Mouse (Mus musculus) lung, adult 18-20 months (tissue): ENCODE measurements around the gene Cep85l.
A peak's percentile ranks its signal among the peaks of the same experiment; 100 is the strongest.

Experiments used
- DNase-seq, 2 experiments: peaks; one replicate each; pipeline ENCODE4 v3.0.0; 2022; ENCODE audit warnings: mixed read lengths in 2 of 2

Gene Cep85l

DNA sequence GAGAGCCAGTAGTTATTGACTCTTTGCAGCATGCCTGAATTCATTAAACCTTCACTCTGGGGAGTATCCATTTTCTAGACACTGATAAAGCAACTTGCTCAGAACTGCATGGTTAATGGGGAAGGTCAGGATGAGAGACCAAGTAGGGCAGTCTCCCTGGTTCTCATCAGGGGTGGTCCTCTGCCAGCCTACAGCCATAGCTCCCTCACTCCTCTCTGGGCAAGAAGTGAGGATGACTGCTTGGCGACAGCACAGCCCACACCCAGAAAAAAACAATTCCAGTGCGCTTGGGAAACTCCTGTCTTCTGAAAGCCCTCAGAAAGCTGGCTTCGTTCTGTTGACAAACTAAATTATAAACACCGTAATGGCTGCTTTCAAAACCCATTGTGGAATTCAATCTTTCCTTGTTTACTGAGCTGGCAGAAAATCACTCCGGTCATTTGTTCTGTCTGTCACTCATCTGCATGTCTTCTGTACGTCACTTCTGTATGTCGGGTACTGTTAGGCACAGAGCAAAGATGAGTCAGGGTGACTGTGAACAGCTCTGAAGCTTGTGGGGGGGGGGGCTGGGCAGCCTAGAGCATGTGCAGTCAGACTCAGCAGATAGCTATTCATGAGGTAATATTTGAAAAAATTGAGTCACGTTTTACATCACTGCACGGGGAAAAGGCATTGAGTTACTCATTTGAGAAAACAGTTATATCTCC is 15.3 kb upstream of the Cep85l start:
- DNase-seq = no peak

DNA sequence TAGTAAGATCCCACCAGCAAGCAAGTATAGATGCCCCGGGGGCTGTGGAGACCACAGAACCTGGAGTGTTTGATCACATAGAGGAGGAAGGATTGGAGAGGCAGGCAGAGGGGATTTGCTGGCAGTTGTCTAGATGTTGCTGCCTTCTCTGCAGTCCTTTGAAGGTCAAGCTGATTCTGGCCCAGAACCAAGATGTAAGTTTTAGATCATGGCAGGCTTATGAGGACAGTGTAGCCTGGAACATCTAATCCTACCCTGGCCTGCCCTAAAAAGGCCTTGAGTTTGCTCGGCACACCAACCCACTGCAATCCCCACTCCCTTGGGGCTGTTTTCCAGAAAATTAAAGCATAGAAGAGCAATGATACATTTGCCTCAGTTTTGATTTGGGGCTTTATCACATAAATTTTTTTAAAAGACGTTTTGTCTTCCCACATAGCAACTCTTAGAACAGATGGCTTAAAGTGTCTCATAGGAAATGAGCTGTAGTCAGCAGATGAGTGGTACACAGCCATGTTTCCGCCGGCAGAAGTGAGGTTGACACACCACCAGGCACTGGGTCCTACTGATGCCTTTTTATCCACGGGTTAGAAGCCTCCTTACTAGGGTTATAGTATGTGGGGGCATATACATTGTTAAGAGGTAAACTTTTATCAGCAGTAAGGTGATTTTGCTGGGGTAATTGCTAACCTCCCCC is 8.6 kb upstream of the Cep85l start:
- DNase-seq = no peak

DNA sequence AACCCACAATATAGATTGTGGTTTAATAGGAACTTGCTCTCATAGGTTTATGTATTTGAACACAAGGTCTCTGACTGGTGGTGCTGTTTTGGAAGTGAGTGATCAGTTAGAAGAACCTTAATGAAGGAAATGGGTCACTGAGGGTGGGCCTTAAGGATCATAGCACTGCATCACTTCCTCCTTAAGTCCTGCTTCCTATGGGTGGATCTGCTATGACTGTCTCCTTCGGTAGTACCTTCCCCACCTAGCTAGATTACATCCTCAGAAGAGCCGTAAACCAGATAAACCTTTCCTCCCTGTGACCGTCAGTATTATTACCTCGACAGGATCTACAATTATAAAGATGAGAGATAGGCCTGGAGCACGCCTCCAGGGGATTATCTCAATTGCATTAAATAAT is 5.7 kb upstream of the Cep85l start:
- DNase-seq = no peak

DNA sequence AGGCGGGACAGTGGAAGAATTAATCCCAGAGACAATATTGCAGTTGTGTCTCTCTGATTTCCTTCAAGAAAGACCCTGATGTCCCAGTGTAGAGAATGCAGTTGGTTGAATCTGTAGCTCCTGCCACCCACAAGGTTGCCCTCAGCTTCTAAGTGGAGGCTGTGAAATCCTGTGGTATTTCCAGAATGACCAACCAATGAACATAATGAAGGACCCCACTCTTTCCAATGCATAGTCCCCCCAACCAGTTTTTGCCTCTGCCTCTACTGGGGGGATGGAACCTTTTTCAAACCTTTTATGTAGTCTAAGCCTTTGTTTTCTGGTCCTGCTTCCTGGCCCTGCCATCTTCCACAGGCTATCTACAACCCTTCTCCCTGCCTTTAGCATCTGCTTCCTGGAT is 5.1 kb upstream of the Cep85l start:
- DNase-seq = no peak

DNA sequence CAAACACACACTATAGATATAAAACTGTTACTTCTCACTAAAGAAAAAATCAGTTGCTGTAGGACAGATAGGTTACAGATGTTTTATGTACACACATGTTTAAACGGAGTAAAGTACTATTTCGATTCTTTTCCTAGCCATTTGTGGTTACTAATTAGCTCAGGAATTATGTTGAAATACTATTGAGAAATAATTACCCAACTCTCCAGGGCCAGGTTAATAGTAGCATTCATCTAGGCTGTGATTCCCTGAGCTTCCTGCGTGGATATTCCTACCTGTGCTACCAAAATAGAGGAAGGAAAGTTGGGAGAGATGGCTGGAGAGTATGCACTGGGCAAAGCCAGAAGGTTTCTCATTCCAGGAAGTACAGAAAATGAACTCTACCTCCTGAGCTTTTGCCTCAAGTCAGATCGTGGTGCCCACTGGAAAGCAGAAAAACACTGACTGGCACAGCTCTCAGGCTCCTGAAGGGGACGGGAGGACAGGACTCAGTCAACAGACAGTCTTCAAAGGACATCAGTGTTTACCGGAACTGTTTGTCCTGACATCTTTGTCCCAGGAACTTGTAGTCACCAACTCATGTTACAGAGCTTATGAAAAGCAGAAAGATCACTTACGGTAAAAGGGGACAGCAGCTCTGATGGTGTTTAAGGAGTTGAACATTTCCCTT is 3.1 kb upstream of the Cep85l start:
- DNase-seq = peak in 1 of 2 experiments; percentile 12

DNA sequence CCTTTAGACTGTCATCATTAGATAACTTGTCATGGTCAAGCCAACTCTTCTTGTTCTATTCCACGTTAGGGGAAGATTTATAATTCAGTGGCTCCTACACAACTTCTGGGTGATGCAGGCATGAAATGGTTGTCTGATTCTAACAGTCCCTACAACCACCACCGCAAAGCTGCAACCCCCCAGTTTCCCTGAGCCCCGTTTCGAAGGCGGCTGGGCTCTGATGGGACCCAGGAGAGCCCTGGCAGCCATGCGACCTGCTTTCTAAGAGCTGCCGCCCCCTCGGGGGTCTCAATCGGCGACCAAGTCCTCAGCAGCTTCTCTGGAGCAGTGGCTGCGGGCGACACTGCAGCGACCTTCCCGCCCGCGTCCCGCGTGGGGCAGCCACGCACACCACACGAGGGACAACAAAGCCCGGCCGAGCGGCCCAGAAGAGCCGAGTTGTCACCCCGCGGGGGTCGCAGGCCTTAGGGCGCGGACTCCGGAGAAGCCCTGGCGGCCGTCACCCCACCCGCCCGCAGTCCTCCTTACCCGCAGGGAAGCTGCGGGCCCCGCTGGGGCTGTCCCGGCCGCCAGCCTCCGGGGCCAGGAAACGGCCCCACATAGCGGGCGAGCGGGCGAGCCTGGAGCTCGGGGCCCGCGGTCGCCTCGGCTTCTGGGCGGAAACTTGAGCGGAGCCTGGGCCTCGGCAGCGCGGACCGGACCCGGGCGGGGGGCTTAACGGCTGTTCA is 602 bp downstream of the Cep85l start:
- peak in 1 of 2 experiments; percentile 20 for DNase-seq

DNA sequence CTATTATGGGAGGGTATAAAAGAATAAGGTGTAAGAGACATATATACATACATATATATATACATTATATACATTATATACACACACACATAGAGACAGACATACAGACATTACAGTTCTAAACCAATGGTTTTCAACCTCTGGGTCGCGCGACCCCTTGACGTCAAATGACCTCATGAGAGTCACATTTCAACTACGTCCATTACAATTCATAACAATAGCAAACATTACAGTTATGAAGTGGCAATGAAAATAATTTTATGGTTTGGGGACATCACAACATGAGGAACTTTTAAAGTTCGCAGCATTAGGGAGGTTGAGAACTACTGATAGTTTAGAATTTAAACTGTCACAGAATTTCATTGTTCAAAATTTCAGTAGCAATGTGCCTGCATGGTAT is 1.5 kb downstream of the Cep85l start:
- peak in 1 of 2 experiments; percentile 6 for DNase-seq

DNA sequence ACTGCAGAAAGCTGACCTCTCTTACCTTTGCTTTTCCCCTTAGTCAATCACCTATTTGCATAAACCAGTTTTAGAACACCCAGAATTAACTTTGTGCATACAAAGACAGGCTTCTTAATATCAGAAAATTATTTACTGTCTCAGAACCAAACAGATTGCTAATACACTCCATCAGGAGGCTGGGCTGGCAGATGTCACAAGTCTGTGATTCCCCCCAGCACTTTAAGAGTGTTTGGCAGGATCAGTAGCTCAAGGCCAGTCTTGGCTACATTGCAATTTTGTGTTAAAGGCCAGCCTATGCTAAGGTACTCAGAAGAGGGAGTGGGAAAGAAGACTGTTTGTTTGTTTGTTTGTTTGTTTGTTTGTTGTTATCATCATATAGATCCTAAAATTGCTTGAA is 2.7 kb downstream of the Cep85l start:
- no peak for DNase-seq

DNA sequence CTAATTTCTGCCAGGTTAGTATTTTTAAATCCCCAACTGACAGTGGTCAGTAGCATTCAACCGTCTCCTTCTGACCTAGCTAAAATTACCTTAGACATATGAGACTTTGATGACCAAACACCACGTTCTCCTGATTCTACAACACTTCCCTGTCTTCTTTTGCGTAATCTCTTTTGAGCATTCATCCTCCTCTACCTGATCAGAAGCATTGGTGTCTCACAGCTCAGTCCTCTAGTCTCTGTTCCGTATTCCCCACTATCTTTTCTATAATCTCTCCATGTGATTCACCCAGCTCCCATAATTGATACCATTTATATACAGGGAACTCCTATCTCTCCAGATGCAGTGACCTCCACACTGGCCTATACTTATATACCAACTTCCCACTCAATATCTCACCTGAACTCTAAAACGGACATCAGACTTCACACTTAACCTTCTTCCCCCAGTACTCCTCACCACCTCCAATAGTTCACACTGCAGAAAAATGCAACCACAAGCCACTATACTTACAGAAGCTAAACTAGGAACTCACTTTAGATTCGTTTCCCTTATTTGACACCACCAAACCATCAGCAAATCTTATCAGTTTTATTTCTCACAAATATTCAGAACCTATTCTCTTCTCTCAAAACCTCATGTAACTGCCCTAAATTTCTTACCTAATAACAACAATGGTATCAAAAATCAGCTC is 5.7 kb downstream of the Cep85l start:
- no peak for DNase-seq

DNA sequence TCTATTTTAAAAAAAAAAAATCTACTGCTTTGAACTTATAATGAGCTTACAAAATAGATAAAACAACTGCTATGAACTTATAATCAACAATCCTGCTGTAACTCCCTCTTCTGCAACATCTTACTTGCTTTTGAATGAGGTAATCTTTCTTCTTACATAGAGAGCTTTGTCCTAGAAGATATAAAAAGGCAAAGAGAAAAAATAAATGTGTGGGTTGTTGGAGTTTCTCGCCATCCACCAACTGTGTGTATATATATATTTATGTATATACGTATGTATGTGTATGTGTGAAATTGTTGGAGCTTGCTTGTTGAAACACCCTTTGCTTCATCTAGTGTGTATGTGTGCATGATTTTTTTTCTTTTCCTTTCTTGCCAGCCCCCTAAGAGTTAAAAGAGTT is 12.5 kb downstream of the Cep85l start:
- no peak for DNase-seq

DNA sequence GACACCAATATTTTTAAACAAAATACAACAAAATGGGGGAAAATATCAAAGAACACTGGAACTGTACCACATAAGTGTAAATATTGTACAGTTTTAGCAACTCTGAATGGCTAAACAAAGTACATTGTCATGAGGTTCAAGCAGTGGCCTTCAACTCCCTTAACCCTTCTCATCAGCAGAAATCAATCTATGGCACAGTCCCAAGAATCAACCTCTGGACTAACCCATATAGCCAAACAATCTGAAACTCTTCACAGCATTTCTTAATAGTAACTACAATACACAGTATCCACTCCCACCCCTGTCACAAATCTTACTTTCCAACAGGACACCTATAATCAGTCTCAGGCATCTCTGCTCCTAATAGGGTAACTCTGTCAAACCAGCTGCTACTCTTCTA is 15.4 kb downstream of the Cep85l start:
- no peak for DNase-seq

DNA sequence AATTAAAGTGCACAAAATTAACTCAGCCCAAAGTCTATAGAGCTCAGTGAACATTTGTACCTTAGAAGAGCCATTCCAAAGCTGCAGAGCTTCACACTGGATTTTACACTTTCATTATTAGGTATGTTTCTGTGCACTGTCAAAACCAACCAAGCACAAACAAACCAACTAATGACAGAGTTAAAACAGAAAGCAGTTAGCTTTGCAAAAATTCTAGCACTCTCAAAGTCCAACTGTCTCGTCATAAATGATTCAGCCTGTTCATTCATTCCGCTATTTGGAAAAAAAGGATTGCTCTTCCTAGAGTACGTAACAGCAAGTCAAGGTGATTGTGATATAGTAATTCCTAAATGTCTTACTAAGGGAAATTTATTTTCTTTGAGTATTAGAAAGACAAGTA is 20.7 kb downstream of the Cep85l start:
- DNase-seq = no peak

DNA sequence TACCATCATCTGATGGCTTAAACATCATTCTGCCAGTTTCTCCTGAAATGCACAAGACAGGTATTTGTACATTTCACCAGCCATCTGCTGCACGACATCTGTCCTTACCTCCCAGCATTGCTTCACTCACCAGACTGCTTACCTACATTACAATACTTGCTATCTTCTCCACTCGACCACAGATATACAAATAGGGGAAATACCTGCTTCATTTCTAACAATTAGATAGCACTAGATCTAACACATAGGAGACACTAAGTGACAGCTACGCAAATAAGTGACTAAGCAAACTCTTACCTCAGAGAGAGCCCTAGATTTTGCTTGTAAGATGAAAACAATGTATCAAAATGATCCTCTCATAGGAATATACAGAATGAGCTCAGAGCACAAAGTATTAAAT is 26.1 kb downstream of the Cep85l start:
- no peak for DNase-seq

DNA sequence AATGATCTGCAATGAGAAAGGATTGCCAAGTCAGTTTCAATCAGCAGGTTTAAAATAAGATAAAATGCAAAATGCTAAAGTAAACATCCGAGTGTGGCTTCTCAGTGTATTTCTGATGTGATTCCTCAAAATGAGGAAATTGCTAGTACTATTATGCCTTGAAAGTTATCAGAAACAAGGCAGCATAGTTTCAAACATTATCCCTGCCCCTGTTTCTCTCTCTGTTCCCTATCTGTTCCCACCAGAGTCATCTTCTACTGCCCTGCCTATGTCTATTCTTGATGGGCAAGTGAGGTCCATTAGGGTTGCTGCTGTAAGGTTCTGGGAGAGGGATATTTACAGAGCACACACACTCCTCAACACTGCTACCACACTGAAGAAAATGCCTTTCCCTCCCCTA is 30.5 kb downstream of the Cep85l start:
- no peak for DNase-seq

DNA sequence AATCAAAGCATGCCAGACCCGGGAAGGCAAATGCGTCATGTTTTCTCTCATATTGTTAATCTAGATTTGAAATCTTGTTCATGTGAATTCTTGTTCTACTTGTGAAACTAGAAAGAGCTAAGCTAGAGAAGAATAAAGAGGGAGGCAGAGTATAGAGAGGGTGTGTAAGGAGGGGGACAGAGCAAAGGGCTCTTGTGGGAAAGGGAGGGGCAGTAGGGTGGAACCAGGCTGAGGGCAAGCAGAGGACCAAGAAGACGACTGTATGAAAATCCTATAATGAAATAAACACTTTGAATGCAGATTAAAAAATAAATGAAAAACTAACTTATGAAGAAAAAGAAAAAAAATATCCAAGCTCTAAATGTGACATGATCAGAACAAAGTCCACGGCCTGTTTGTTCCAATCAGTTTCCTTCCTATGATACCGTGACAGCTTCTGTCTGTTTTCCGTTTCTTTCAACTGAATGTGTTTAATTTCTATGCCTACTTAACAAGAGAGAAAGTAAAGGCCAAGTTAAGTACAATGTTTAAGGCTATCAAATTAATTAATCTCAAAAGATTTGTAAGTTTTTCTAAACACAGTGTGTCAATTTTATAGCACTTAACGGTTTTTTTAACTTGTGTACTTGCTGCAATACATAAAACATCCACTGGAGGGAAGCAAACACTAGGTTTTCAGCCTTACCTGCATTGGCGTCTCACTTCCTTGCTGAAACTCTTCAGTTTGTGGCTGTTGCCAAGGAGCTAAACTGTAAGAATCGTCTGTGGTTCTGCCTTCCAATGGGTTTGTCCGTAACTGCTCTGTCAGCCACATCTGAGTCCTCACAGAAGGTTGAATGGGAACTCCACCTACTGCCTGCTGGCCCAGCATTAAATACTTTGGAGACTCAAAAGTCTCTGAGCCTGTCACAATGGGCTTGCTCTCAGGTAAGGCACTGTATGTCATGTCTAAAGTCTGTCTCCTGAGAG is 31.7 kb downstream of the Cep85l start:
- peak; percentile 25 to 67 for DNase-seq

DNA sequence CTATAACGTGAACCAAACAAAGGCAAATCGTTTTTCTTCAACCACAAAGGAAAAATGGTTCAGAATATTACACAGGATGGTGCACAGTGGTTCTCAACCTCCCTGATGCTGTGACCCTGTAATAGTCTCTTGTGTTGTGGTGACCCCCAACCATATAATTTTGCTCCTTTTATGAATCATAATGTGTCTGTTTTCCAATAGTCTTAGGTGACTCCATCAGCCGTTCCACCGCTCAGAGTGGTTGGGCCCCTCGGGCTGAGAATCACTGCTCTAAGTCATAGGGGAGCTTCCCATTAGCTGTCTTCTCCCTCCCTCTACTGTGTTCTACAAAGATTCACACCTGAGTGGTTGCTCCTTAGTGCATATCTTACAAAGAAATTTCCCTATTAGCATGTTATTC is 32.8 kb downstream of the Cep85l start:
- no peak for DNase-seq

DNA sequence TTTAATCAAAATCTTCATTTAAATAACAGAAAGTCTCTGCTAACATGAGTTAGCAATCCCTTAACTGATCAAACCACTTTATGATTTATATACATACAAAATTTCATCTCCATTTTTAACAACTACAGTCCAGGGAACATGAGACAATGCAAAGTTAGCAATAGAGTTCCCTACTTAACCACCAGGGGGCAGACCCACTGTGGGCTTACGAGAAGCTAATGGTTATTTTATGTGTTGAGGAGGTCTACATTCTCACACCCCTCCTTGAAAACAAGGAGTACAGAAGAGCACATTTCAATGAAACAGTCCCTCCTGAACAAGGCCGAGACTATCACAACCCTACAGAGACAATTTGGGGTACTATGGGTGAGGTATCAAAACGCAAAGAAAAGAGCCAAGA is 33.2 kb downstream of the Cep85l start:
- DNase-seq = peak in 1 of 2 experiments; percentile 41

DNA sequence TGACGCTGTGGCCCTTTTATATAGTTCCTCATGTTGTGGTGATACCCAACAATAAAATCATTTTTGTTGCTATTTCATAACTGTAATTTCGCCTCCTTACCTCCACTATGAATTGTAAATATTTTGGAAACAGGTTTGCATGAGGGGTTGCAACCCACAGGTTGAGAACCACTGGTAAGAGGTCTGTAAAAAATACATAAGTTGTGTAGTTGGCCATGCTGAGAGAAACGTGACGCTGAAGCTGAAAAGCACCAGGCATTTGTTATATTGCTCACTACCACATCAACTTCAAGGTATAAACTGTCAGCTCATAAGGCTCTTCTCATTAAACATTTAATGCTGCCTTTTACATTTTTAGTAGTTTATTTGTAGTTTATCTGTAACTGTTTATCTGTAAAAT is 34.2 kb downstream of the Cep85l start:
- DNase-seq = no peak

DNA sequence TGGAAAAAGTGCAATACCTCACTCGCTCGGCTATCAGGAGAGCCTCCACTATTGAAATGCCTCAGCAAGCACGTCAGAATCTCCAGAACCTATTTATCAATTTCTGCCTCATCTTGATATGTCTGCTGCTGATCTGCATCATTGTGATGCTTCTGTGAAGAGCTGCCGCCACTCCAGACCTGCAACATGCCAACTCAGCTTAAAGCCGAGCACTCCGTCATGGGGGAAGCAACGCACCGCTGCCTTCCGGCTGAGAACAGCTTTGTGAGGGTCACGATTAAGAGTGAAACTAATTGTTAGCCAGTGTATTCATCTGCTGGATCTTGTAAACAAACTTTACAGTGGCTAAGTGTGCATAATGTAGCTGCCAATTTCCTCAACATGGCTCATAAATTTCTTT is 35.9 kb downstream of the Cep85l start:
- peak; percentile 11 to 34 for DNase-seq

DNA sequence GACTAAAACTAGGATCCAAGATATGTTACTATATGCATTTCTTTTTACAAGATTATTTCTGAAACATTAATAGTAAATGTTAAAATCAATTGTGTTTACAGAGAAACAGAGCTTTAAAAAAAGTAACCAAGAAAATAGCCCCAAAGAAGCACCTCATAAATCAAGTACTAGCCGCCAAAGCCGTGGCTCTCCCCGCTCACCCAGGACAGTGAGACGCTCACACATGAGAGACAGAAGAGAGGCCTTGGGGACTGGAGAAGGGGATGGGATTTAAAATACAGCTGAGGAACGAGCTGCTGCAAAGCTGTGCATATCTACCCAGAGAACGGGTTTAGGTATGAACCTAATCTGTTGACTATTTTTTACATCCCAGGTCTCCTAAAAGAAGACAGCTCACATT is 36.4 kb downstream of the Cep85l start:
- no peak for DNase-seq

DNA sequence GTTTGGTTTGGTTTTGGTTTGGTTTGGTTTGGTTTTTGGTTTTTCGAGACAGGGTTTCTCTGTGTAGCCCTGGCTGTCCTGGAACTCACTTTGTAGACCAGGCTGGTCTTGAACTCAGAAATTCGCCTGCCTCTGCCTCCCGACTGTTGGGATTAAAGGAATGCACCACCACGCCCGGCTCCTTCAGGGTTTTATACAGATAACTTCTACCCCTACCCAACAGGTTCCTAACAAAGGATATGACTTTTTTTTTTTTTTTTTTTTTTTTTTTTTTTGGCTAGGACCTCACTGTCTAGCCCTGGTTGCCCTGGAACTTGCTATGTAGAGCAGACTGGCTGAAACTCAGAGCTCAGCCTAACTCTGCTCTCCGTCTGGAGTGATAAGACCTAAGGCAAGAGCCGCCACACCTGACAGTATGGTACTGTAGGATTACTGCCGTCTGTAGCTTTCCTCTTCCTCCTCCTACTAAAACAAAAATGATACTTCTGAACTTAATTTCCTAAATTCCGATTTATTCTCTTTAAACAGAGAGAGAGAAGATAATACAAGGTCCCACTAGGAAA is 37.5 kb downstream of the Cep85l start:
- DNase-seq = no peak
